Mouse (Mus musculus): ENCODE measurements around the gene Lrpprc. TPM values are rescaled to one million over a fixed set of nuclear protein-coding genes. Genes with fewer than 3 reads are reported as not detected.
"Not testable (repeated sequence)": the region's sequence is repeated elsewhere in the genome, so short reads cannot be mapped to it uniquely, and the experiment has no call there.

The Lrpprc gene
- 57.8 and 68.4 TPM in 2 replicates for total RNA-seq (2017)

- peak; percentile 96 to 97 for ATAC-seq (replicated peaks in 1 of 2; ENCODE audit: insufficient read depth in 1 of 2, low FRiP score in 2 of 2, low TSS enrichment in 1 of 2, low read depth in 1 of 2, poor library complexity in 2 of 2, severe bottlenecking in 2 of 2)
Observed at GRCm38 (mm10) chr17:84790447-84791098, at the start of gene Lrpprc. Lrpprc (minus strand) TSS chr17:84790789.

- ATAC-seq (replicated peaks in 1 of 2; ENCODE audit: insufficient read depth in 1 of 2, low FRiP score in 2 of 2, low TSS enrichment in 1 of 2, low read depth in 1 of 2, poor library complexity in 2 of 2, severe bottlenecking in 2 of 2), result peak; percentile 87 to 93
Observed at GRCm38 (mm10) chr17:84837780-84838179, 47.2 kb upstream of the Lrpprc start.

- no peak for ATAC-seq (replicated peaks in 1 of 2; ENCODE audit: insufficient read depth in 1 of 2, low FRiP score in 2 of 2, low TSS enrichment in 1 of 2, low read depth in 1 of 2, poor library complexity in 2 of 2, severe bottlenecking in 2 of 2)
Observed at GRCm38 (mm10) chr17:84835249-84835648, 44.7 kb upstream of the Lrpprc start.

- ATAC-seq (replicated peaks in 1 of 2; ENCODE audit: insufficient read depth in 1 of 2, low FRiP score in 2 of 2, low TSS enrichment in 1 of 2, low read depth in 1 of 2, poor library complexity in 2 of 2, severe bottlenecking in 2 of 2), result no peak
Observed at GRCm38 (mm10) chr17:84832346-84832745, 41.8 kb upstream of the Lrpprc start.

GRCm38 (mm10) chr17:84828301-84828700 is 37.7 kb upstream of the Lrpprc start:
- ATAC-seq (replicated peaks in 1 of 2; ENCODE audit: insufficient read depth in 1 of 2, low FRiP score in 2 of 2, low TSS enrichment in 1 of 2, low read depth in 1 of 2, poor library complexity in 2 of 2, severe bottlenecking in 2 of 2), result no peak

- ATAC-seq (replicated peaks in 1 of 2; ENCODE audit: insufficient read depth in 1 of 2, low FRiP score in 2 of 2, low TSS enrichment in 1 of 2, low read depth in 1 of 2, poor library complexity in 2 of 2, severe bottlenecking in 2 of 2), result peak; percentile 45 to 53; a peak in 2 of 4 replicates
Observed at GRCm38 (mm10) chr17:84820603-84821002, 30.0 kb upstream of the Lrpprc start.

GRCm38 (mm10) chr17:84818390-84818789 is 27.8 kb upstream of the Lrpprc start:
- ATAC-seq (replicated peaks in 1 of 2; ENCODE audit: insufficient read depth in 1 of 2, low FRiP score in 2 of 2, low TSS enrichment in 1 of 2, low read depth in 1 of 2, poor library complexity in 2 of 2, severe bottlenecking in 2 of 2), result no peak

GRCm38 (mm10) chr17:84816014-84816461 is 25.4 kb upstream of the Lrpprc start:
- ATAC-seq (replicated peaks in 1 of 2; ENCODE audit: insufficient read depth in 1 of 2, low FRiP score in 2 of 2, low TSS enrichment in 1 of 2, low read depth in 1 of 2, poor library complexity in 2 of 2, severe bottlenecking in 2 of 2), result no peak

GRCm38 (mm10) chr17:84814905-84815304 is 24.3 kb upstream of the Lrpprc start:
- ATAC-seq (replicated peaks in 1 of 2; ENCODE audit: insufficient read depth in 1 of 2, low FRiP score in 2 of 2, low TSS enrichment in 1 of 2, low read depth in 1 of 2, poor library complexity in 2 of 2, severe bottlenecking in 2 of 2), result no peak

GRCm38 (mm10) chr17:84814192-84814591 is 23.6 kb upstream of the Lrpprc start:
- ATAC-seq (replicated peaks in 1 of 2; ENCODE audit: insufficient read depth in 1 of 2, low FRiP score in 2 of 2, low TSS enrichment in 1 of 2, low read depth in 1 of 2, poor library complexity in 2 of 2, severe bottlenecking in 2 of 2), result not testable (repeated sequence)

GRCm38 (mm10) chr17:84792006-84792405 is 1.4 kb upstream of the Lrpprc start:
- no peak for ATAC-seq (replicated peaks in 1 of 2; ENCODE audit: insufficient read depth in 1 of 2, low FRiP score in 2 of 2, low TSS enrichment in 1 of 2, low read depth in 1 of 2, poor library complexity in 2 of 2, severe bottlenecking in 2 of 2)

GRCm38 (mm10) chr17:84791156-84791555 is 567 bp upstream of the Lrpprc start:
- ATAC-seq (replicated peaks in 1 of 2; ENCODE audit: insufficient read depth in 1 of 2, low FRiP score in 2 of 2, low TSS enrichment in 1 of 2, low read depth in 1 of 2, poor library complexity in 2 of 2, severe bottlenecking in 2 of 2), result no peak

- no peak for ATAC-seq (replicated peaks in 1 of 2; ENCODE audit: insufficient read depth in 1 of 2, low FRiP score in 2 of 2, low TSS enrichment in 1 of 2, low read depth in 1 of 2, poor library complexity in 2 of 2, severe bottlenecking in 2 of 2)
Observed at GRCm38 (mm10) chr17:84790043-84790442, 546 bp downstream of the Lrpprc start.

- ATAC-seq (replicated peaks in 1 of 2; ENCODE audit: insufficient read depth in 1 of 2, low FRiP score in 2 of 2, low TSS enrichment in 1 of 2, low read depth in 1 of 2, poor library complexity in 2 of 2, severe bottlenecking in 2 of 2), result no peak
Observed at GRCm38 (mm10) chr17:84788376-84789125, 2.0 kb downstream of the Lrpprc start.

GRCm38 (mm10) chr17:84787477-84787876 is 3.1 kb downstream of the Lrpprc start:
- ATAC-seq (replicated peaks in 1 of 2; ENCODE audit: insufficient read depth in 1 of 2, low FRiP score in 2 of 2, low TSS enrichment in 1 of 2, low read depth in 1 of 2, poor library complexity in 2 of 2, severe bottlenecking in 2 of 2), result no peak

GRCm38 (mm10) chr17:84786911-84787310 is 3.7 kb downstream of the Lrpprc start:
- no peak for ATAC-seq (replicated peaks in 1 of 2; ENCODE audit: insufficient read depth in 1 of 2, low FRiP score in 2 of 2, low TSS enrichment in 1 of 2, low read depth in 1 of 2, poor library complexity in 2 of 2, severe bottlenecking in 2 of 2)

GRCm38 (mm10) chr17:84785176-84785575 is 5.4 kb downstream of the Lrpprc start:
- ATAC-seq (replicated peaks in 1 of 2; ENCODE audit: insufficient read depth in 1 of 2, low FRiP score in 2 of 2, low TSS enrichment in 1 of 2, low read depth in 1 of 2, poor library complexity in 2 of 2, severe bottlenecking in 2 of 2), result 0 out of 4 replicates have a peak, but pooled peaks of 1 of the 2 experiments have one; percentile 34

GRCm38 (mm10) chr17:84783491-84783890 is 7.1 kb downstream of the Lrpprc start:
- no peak for ATAC-seq (replicated peaks in 1 of 2; ENCODE audit: insufficient read depth in 1 of 2, low FRiP score in 2 of 2, low TSS enrichment in 1 of 2, low read depth in 1 of 2, poor library complexity in 2 of 2, severe bottlenecking in 2 of 2)
